Mouse (Mus musculus) thymus, adult 2 months (tissue): ENCODE results near the gene Morc1.

Source experiments
- CTCF ChIP-seq: fragments of 200-500 bp; IDR thresholded peaks from 2 replicates; pipeline ENCODE4 v1.5.1; 2012; ENCODE audit warnings: mild to moderate bottlenecking, control low read depth, low read length, moderate library complexity, borderline replicate concordance; ENCODE audit not compliant: control insufficient read depth, poor library complexity, insufficient read depth; ENCODE audit errors: extremely low read depth
- POLR2A ChIP-seq: fragments of 200-500 bp; IDR thresholded peaks from 2 replicates; pipeline ENCODE4 v1.6.1; 2012; ENCODE audit warnings: mild to moderate bottlenecking, low read length, control low read depth, moderate library complexity; ENCODE audit not compliant: control insufficient read depth, poor library complexity, insufficient read depth; ENCODE audit errors: extremely low read depth

GRCm38 (mm10) chr16:48671696-48672095, 240.7 kb downstream of the Morc1 start:
- no peak for TF ChIP-seq CTCF
- TF ChIP-seq POLR2A = no peak
